Mouse (Mus musculus) brain, embryonic 14.5 days (tissue): ENCODE data around the gene Auts2.

Experiments used
- CTCF ChIP-seq: fragments of 200-500 bp; IDR thresholded peaks from 2 replicates; pipeline ENCODE4 v1.5.1; 2012; ENCODE audit warnings: inconsistent platforms, mild to moderate bottlenecking, moderate library complexity, borderline replicate concordance; ENCODE audit not compliant: insufficient read depth, insufficient read length; ENCODE audit errors: extremely low read depth
- POLR2A ChIP-seq: fragments of 200-500 bp; IDR thresholded peaks from 2 replicates; pipeline ENCODE4 v1.6.1; 2012; ENCODE audit warnings: mild to moderate bottlenecking, inconsistent platforms, borderline replicate concordance; ENCODE audit not compliant: poor library complexity, insufficient read depth, insufficient read length, severe bottlenecking; ENCODE audit errors: extremely low read depth

DNA sequence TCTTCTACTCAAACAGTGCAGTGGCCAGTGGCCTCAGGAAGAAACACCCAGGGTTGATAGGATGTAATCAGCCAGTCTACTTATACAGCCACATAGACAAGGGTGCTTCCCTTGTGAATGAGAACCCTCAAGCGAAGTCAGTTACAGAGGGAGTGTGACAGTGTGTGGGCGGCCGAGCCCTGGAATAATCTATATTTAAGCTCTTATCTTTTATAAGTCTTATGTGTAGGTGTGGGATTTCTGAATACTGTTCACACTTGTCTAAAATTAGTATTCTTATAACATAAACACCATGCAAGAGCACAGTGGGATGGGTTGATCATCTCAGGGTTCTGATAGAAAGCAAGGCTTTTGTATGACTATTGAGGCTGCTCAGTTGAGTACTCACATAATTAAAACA, 411.2 kb downstream of the Auts2 start:
- TF ChIP-seq POLR2A = no peak
- no peak for TF ChIP-seq CTCF
